Mouse (Mus musculus) myocyte (in vitro differentiated cells): ENCODE measurements around the gene Nbl1.

Source experiments
- CEBPB ChIP-seq: IDR thresholded peaks from 2 replicates; pipeline ENCODE4 v1.6.1; 2011; ENCODE audit warnings: mild to moderate bottlenecking, moderate library complexity; ENCODE audit not compliant: poor library complexity, insufficient read depth, severe bottlenecking
- E2F4 ChIP-seq: IDR thresholded peaks from one replicate; pipeline ENCODE4 v1.6.1; 2011; ENCODE audit warnings: mild to moderate bottlenecking, control low read depth, moderate library complexity; ENCODE audit not compliant: insufficient read depth
- MAX ChIP-seq: IDR thresholded peaks from one replicate; pipeline ENCODE4 v1.6.1; 2011; ENCODE audit warnings: low read depth, mild to moderate bottlenecking, control low read depth
- MYOG ChIP-seq, 3 experiments: IDR thresholded peaks; one replicate each; pipeline ENCODE4 v1.6.1; 2011; ENCODE audit warnings: control low read depth in 2 of 3, low read depth in 2 of 3, mild to moderate bottlenecking in 2 of 3; ENCODE audit not compliant: insufficient read length in 2 of 3, control insufficient read depth in 1 of 3, insufficient read depth in 1 of 3
- POLR2A ChIP-seq: IDR thresholded peaks from one replicate; pipeline ENCODE4 v1.6.1; 2011; ENCODE audit warnings: low read depth, mild to moderate bottlenecking, control low read depth, moderate library complexity; ENCODE audit not compliant: insufficient read length
- REST ChIP-seq: IDR thresholded peaks from one replicate; pipeline ENCODE4 v1.6.1; 2011; ENCODE audit warnings: mild to moderate bottlenecking, control low read depth, moderate library complexity; ENCODE audit not compliant: insufficient read depth, insufficient read length
- TCF3 ChIP-seq: IDR thresholded peaks from one replicate; pipeline ENCODE4 v1.6.1; 2011; ENCODE audit warnings: low read depth, control low read depth; ENCODE audit not compliant: insufficient read length
- USF1 ChIP-seq: IDR thresholded peaks from one replicate; pipeline ENCODE4 v1.6.1; 2011; ENCODE audit warnings: low read depth, mild to moderate bottlenecking, control low read depth, moderate library complexity

DNA sequence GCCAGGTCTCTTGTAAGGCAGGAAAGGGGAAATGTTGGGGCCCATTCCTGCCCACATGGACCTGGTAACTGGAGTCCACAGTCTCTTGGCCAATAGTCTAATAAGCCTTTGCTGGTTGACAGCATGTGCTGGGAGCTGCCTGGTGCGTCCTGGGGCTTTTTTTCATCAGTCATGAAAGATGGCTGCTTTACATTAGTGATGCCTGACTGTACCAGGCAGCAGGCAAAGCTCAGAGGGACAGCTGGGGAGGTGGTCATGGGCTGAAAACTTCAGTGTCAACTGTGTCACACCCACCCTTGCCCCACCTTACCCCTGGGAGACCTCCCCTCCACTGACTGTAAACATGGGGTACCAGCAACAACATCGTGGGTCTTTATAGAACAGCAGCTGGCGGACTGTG, 37.0 kb downstream of the Nbl1 start:
- TF ChIP-seq POLR2A (no peak), E2F4 (no peak), USF1 (no peak), MAX (no peak), TCF3 (no peak), MYOG (IDR thresholded peaks at IDR 0.05; ENCODE audit: control insufficient read depth in 1 of 3, insufficient read depth in 1 of 3, insufficient read length in 2 of 3, low read depth in 2 of 3) (no peak), REST (no peak), CEBPB (no peak)
